Mouse (Mus musculus): ENCODE data around the gene Olfr1107.

Gene Olfr1107

DNA sequence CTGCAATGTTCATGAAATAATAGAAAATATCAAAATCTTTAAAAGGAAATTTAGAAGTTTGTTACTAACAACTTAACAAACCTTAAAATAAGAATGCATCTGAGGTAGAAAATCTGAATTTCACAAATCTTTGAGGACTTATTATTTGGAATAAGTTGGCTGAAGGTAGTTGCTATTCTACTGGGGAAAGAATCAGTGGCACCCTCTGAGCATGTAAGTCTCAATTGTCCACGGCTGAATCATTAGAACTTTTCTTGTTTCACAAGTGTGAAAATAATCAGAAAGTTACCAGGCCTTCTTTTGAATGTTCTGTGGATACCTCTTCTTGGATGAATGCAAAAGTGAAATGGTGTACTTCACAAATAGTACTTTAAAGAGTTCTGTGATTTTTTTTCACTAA lies at the start of gene Olfr1107:
Olfr1107 (minus strand) TSS at position 101 of the 400 bp plus-strand sequence.
- DNase-seq (ENCODE audit: low spot score), result no peak

GRCm38 (mm10) chr2:87114467-87114866 lies 38.9 kb upstream of the Olfr1107 start, which contains the start of gene Olfr259:
TSS of gene Olfr259 (minus strand) at chr2:87114567.
- no peak for DNase-seq (ENCODE audit: low spot score)

GRCm38 (mm10) chr2:87095908-87096307 lies 20.3 kb upstream of the Olfr1107 start, which contains the start of gene Olfr1109:
TSS of gene Olfr1109 (minus strand) at chr2:87096008.
- DNase-seq (ENCODE audit: low spot score), result no peak

DNA sequence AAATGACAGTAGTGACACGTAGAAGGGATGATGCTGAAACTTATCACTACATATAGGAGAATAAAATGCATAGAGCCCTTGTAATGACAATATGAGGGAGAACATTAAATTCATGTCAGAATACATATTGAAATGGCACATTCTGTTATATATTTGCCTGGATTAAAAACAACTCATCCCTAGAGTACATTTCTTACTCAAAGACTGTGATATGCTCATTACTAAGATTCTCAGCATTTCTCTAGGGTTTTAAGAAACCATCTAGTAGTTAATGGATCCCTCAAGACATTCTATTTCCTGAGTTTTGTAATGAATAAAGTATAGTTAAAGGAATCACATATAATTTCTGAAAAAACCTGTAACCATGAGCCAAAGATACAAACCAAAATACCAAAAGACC lies 23.4 kb downstream of the Olfr1107 start, which contains the start of gene Olfr1106:
Olfr1106 (minus strand) TSS at position 101 of the 400 bp plus-strand sequence.
- no peak for DNase-seq (ENCODE audit: low spot score)

GRCm38 (mm10) chr2:87036431-87036830 lies 39.2 kb downstream of the Olfr1107 start, which contains the start of gene Olfr1105:
TSS of gene Olfr1105 (minus strand) at chr2:87036531.
- no peak for DNase-seq (ENCODE audit: low spot score)

- no peak for DNase-seq (ENCODE audit: low spot score)
Observed at GRCm38 (mm10) chr2:87026980-87027379, 48.6 kb downstream of the Olfr1107 start, which contains the start of gene Olfr1104. TSS of gene Olfr1104 (minus strand) at chr2:87027080.
